Mouse (Mus musculus) embryo, embryonic 11 days (tissue): ENCODE results near the gene Vmn1r122.
"Not testable (repeated sequence)": the region's sequence is repeated elsewhere in the genome, so short reads cannot be mapped to it uniquely, and the experiment has no call there.

Experiments
- DNase-seq: peaks from one replicate; pipeline ENCODE4 v3.0.0-alpha.2; 2015

Gene Vmn1r122

GRCm38 (mm10) chr7:21134028-21134427 is at the start of gene Vmn1r122:
TSS of gene Vmn1r122 (minus strand) at chr7:21134128.
- not testable (repeated sequence) for DNase-seq

GRCm38 (mm10) chr7:21161885-21162284 is 28.0 kb upstream of the Vmn1r122 start, which contains the start of gene Vmn1r123:
TSS of gene Vmn1r123 (plus strand) at chr7:21162185.
- not testable (repeated sequence) for DNase-seq

GRCm38 (mm10) chr7:21098413-21098812 is 35.5 kb downstream of the Vmn1r122 start, which contains the start of gene Vmn1r121:
TSS of gene Vmn1r121 (minus strand) at chr7:21098513.
- not testable (repeated sequence) for DNase-seq
